Mouse (Mus musculus): Measurements from ENCODE around the gene Cbln3. TPM values are rescaled to one million over a fixed set of nuclear protein-coding genes. Genes with fewer than 3 reads are reported as not detected.

The Cbln3 gene
- total RNA-seq, 2 experiments from 2014 or later: 0.20 to 0.26 TPM

- intact Hi-C loops (cut with DNase I): loop anchor here (1.0 kb wide), 1 partner anchor 10 kb away; no protein-coding TSS in a partner anchor
- Histone ChIP-seq H3K4me3 (no peak overlapping the region), H3K27ac (no peak overlapping the region)
- no peak for DNase-seq (ENCODE audit: extremely low spot score in 1 of 2, low spot score in 2 of 2)
- no peak for TF ChIP-seq CTCF (IDR thresholded peaks at IDR 0.05)
These were observed 13.5 kb upstream of the Cbln3 start for GRCm38 (mm10) chr14:55897671-55898070.

- TF ChIP-seq CTCF (IDR thresholded peaks at IDR 0.05): no peak
- Histone ChIP-seq H3K27ac (no peak overlapping the region), H3K4me3 (peak overlapping the region; percentile 91; the same call in 1 of the 2 replicates)
- no peak for DNase-seq (ENCODE audit: extremely low spot score in 1 of 2, low spot score in 2 of 2)
- intact Hi-C loops (cut with DNase I): loop anchor here (1.0 kb wide), 1 partner anchor 12 kb away; no protein-coding TSS in a partner anchor
These were observed 2.6 kb upstream of the Cbln3 start for GRCm38 (mm10) chr14:55886571-55887382.

DNA sequence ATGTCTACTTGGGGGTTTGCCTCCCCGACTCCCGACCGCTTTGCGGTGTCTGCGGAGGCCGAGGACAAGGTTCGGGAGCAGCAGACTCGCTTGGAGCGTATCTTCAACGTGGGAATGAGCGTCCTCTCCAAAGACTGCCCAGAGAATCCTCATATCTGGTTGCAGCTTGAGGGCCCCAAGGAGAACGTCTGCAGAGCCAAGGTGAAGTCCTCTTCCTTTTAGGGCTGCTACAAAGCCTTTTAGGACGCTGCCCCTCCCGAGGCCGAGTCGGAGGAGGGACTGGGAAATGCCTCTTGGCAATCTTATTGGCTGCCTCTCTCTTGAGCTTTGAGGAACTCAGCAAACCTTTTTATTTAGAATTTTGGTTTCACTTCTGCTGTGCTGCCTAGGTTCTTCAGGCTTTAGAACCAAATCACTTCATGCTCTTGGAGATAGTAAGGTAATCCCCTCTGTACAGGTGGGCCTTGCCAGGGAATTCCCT, 1.6 kb upstream of the Cbln3 start:
- DNase-seq (ENCODE audit: extremely low spot score in 1 of 2, low spot score in 2 of 2): peak in 1 of 2 experiments; percentile 29

GRCm38 (mm10) chr14:55885114-55885790, 1.1 kb upstream of the Cbln3 start:
- no peak for TF ChIP-seq CTCF (IDR thresholded peaks at IDR 0.05)
- intact Hi-C loops (cut with DNase I): no loop called here
- DNase-seq (ENCODE audit: extremely low spot score in 1 of 2, low spot score in 2 of 2): no peak

More for the DNA sequence above, 1.6 kb upstream of the Cbln3 start:
- Histone ChIP-seq H3K4me3 (peak overlapping the region; percentile 91), H3K27ac (peak overlapping the region; percentile 89)
- intact Hi-C loops (cut with DNase I): no loop called here
- no peak for TF ChIP-seq CTCF (IDR thresholded peaks at IDR 0.05)

DNA sequence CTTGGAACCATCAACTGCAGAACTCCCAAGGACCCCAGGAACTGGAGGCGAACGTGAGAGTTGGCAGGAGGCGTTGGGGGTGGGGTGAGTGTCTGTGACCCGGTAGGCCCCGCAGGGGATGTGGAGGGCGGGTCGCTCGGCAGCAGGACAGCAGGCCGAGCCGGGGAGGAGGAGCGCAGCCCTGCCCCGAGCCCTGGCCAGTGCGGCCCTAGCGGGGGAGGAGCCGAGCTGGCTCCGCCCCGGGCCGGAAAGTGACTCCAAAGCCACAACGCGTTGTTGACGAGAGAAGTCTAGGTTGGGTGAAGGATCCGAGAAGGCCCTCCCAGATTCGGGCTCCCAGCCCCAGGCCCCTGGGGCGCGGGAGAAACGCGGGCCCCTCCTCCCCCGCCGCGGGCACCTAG, 521 bp upstream of the Cbln3 start, which contains the start of gene Khnyn:
Khnyn (plus strand) TSS at position 235 of the 401 bp plus-strand sequence.
- peak within 1 kb of the TSS; percentile 89 for H3K27ac ChIP-seq
- no peak for TF ChIP-seq CTCF (IDR thresholded peaks at IDR 0.05)
- peak within 1 kb of the TSS; percentile 91 for H3K4me3 ChIP-seq
- intact Hi-C loops (cut with DNase I): no loop called here
- DNase-seq (ENCODE audit: extremely low spot score in 1 of 2, low spot score in 2 of 2): peak; percentile 76 to 80

More at GRCm38 (mm10) chr14:55885114-55885790, 1.1 kb upstream of the Cbln3 start:
- Histone ChIP-seq H3K27ac (peak overlapping the region; percentile 89), H3K4me3 (peak overlapping the region; percentile 91)

GRCm38 (mm10) chr14:55883663-55884062, 529 bp downstream of the Cbln3 start:
- H3K27ac ChIP-seq: no peak overlapping the region
- no peak for DNase-seq (ENCODE audit: extremely low spot score in 1 of 2, low spot score in 2 of 2)
- no peak for TF ChIP-seq CTCF (IDR thresholded peaks at IDR 0.05)
- intact Hi-C loops (cut with DNase I): no loop called here
- no peak overlapping the region for H3K4me3 ChIP-seq

- intact Hi-C loops (cut with DNase I): no loop called here
These were observed 987 bp downstream of the Cbln3 start for GRCm38 (mm10) chr14:55883149-55883661.

GRCm38 (mm10) chr14:55882171-55882641, 2.0 kb downstream of the Cbln3 start:
- DNase-seq (ENCODE audit: extremely low spot score in 1 of 2, low spot score in 2 of 2): no peak
- Histone ChIP-seq H3K27ac (no peak overlapping the region), H3K4me3 (no peak overlapping the region)
- no peak for TF ChIP-seq CTCF (IDR thresholded peaks at IDR 0.05)
- intact Hi-C loops (cut with DNase I): no loop called here

More at GRCm38 (mm10) chr14:55883149-55883661, 987 bp downstream of the Cbln3 start:
- Histone ChIP-seq H3K4me3 (no peak overlapping the region), H3K27ac (no peak overlapping the region)
- TF ChIP-seq CTCF (IDR thresholded peaks at IDR 0.05): no peak
- no peak for DNase-seq (ENCODE audit: extremely low spot score in 1 of 2, low spot score in 2 of 2)

DNA sequence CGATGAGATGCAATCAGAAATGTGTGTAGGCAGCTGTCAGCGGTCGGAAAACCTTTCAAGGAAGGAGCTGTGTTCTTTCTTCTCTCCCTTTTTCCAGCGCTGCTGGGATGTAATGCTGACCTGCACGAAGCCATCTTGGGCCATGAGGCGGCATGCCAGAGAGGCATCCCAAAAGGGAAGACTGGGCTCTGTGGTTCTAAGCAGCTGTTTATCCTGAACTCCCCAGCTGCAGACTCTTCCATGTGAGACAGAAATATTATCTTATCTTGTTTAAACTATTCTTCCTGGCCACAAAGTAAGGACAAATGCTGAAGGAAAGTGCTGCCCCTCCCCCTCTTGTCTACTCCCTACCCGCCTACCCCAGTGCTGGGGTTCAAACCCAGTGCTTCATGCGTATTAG, 3.2 kb downstream of the Cbln3 start:
- no peak for TF ChIP-seq CTCF (IDR thresholded peaks at IDR 0.05)
- H3K4me3 ChIP-seq: no peak overlapping the region
- intact Hi-C loops (cut with DNase I): no loop called here
- H3K27ac ChIP-seq: no peak overlapping the region
- no peak for DNase-seq (ENCODE audit: extremely low spot score in 1 of 2, low spot score in 2 of 2)

GRCm38 (mm10) chr14:55879623-55880022, 4.6 kb downstream of the Cbln3 start:
- intact Hi-C loops (cut with DNase I): no loop called here
- no peak overlapping the region for H3K27ac ChIP-seq
- DNase-seq (ENCODE audit: extremely low spot score in 1 of 2, low spot score in 2 of 2): peak; percentile 78
- peak; percentile 94 for TF ChIP-seq CTCF (IDR thresholded peaks at IDR 0.05)
- H3K4me3 ChIP-seq: no peak overlapping the region

GRCm38 (mm10) chr14:55878316-55878940, 5.8 kb downstream of the Cbln3 start:
- TF ChIP-seq CTCF (IDR thresholded peaks at IDR 0.05): no peak; the same call in 1 of the 2 replicates
- DNase-seq (ENCODE audit: extremely low spot score in 1 of 2, low spot score in 2 of 2): no peak
- H3K27ac ChIP-seq: no peak overlapping the region
- H3K4me3 ChIP-seq: no peak overlapping the region
- intact Hi-C loops (cut with DNase I): no loop called here

Data from left cerebral cortex, adult 2 months (tissue).